Mouse (Mus musculus) CH12.LX (cell line): Measurements from ENCODE around the gene Slu7. TPM values are rescaled to one million over a fixed set of nuclear protein-coding genes. Genes with fewer than 3 reads are reported as not detected.

Experiments
- DNase-seq: peaks from one replicate; pipeline ENCODE4 v3.0.0-alpha.2; 2013; ENCODE audit errors: extremely low read depth
- H3K27ac ChIP-seq: 2 replicates; pipeline ENCODE4 v1.5.1; 2012; ENCODE audit warnings: low read depth, mild to moderate bottlenecking, control low read depth, moderate library complexity; ENCODE audit not compliant: insufficient read depth
- H3K27me3 ChIP-seq: replicated peaks from 2 replicates; pipeline ENCODE3; 2012; ENCODE audit warnings: inconsistent platforms
- H3K36me3 ChIP-seq, 2 experiments: replicated peaks in 1 of 2; 2 replicates each; pipeline versions ENCODE3 to v1.6.1; 2012; ENCODE audit warnings: inconsistent platforms in 1 of 2, low read length in 1 of 2, mild to moderate bottlenecking in 1 of 2, mixed read lengths in 1 of 2, moderate library complexity in 1 of 2; ENCODE audit not compliant: control insufficient read depth in 1 of 2, insufficient read depth in 1 of 2
- H3K4me1 ChIP-seq, 2 experiments: 2 replicates each; pipeline ENCODE4 v1.6.1; 2012; ENCODE audit warnings: inconsistent platforms in 1 of 2, moderate library complexity in 1 of 2; ENCODE audit not compliant: insufficient read depth in 2 of 2, control insufficient read depth in 1 of 2
- H3K4me2 ChIP-seq: 2 replicates; pipeline ENCODE4 v1.6.1; 2012; ENCODE audit warnings: low read depth, mild to moderate bottlenecking, control low read depth; ENCODE audit not compliant: poor library complexity, insufficient read depth, severe bottlenecking
- H3K4me3 ChIP-seq, 3 experiments: fragments of 150-350 bp in 1 of 3; sonication (generic) in 1 of 3; replicated peaks in 1 of 3; 2 replicates each; pipeline versions ENCODE3 to v1.5.1; 2011 to 2012; ENCODE audit warnings: low read depth in 2 of 3, low read length in 2 of 3, mild to moderate bottlenecking in 2 of 3, moderate library complexity in 2 of 3, control low read depth in 1 of 3, improper control_type of control experiment in 1 of 3, inconsistent platforms in 1 of 3, mixed read lengths in 1 of 3; ENCODE audit not compliant: poor library complexity in 1 of 3
- H3K79me2 ChIP-seq: replicated peaks from 2 replicates; pipeline ENCODE4 v1.6.1; 2012; ENCODE audit warnings: mild to moderate bottlenecking, moderate library complexity; ENCODE audit not compliant: control insufficient read depth, poor library complexity, insufficient read depth, severe bottlenecking; ENCODE audit errors: extremely low read depth
- H3K9ac ChIP-seq: 2 replicates; pipeline ENCODE4 v1.6.1; 2012; ENCODE audit warnings: low read depth, mild to moderate bottlenecking, control low read depth, moderate library complexity; ENCODE audit not compliant: insufficient read depth
- H3K9me3 ChIP-seq: replicated peaks from 2 replicates; pipeline ENCODE3; 2012; ENCODE audit warnings: low read length, inconsistent platforms, mixed read lengths
- BHLHE40 ChIP-seq: IDR thresholded peaks from 2 replicates; pipeline ENCODE4 v1.6.1; 2011; ENCODE audit warnings: mild to moderate bottlenecking, low read depth, low read length, improper control_type of control experiment
- CHD1 ChIP-seq: IDR thresholded peaks from 2 replicates; pipeline ENCODE4 v1.6.1; 2012; ENCODE audit warnings: low read depth, low read length, improper control_type of control experiment, inconsistent platforms
- CTCF ChIP-seq, 2 experiments: IDR thresholded peaks in 1 of 2; conservative IDR thresholded peaks in 1 of 2; 2 replicates each; pipeline ENCODE4 v1.5.1; 2011 to 2012; ENCODE audit warnings: low read depth in 2 of 2, low read length in 2 of 2, improper control_type of control experiment in 1 of 2, inconsistent platforms in 1 of 2, mild to moderate bottlenecking in 1 of 2, moderate library complexity in 1 of 2
- E2F4 ChIP-seq: IDR thresholded peaks from 2 replicates; pipeline ENCODE4 v1.6.1; 2011; ENCODE audit warnings: low read depth, low read length, improper control_type of control experiment; ENCODE audit not compliant: insufficient replicate concordance
- ELF1 ChIP-seq: IDR thresholded peaks from 2 replicates; pipeline ENCODE4 v1.6.1; 2014; ENCODE audit warnings: low read depth, mild to moderate bottlenecking, inconsistent platforms, low read length, improper control_type of control experiment
- ETS1 ChIP-seq: conservative IDR thresholded peaks from 2 replicates; pipeline ENCODE4 v1.6.1; 2012; ENCODE audit warnings: low read depth, mild to moderate bottlenecking, inconsistent platforms, low read length, improper control_type of control experiment, moderate library complexity
- GABPA ChIP-seq: IDR thresholded peaks from 2 replicates; pipeline ENCODE4 v1.6.1; 2012; ENCODE audit warnings: low read depth, low read length, improper control_type of control experiment, inconsistent platforms; ENCODE audit not compliant: insufficient replicate concordance
- HCFC1 ChIP-seq: IDR thresholded peaks from 2 replicates; pipeline ENCODE4 v1.6.1; 2012; ENCODE audit warnings: low read depth, mild to moderate bottlenecking, inconsistent platforms, low read length, improper control_type of control experiment
- JUN ChIP-seq: IDR thresholded peaks from 2 replicates; pipeline ENCODE4 v1.6.1; 2011; ENCODE audit warnings: low read depth, mild to moderate bottlenecking, low read length, improper control_type of control experiment, moderate library complexity; ENCODE audit not compliant: insufficient read depth
- JUND ChIP-seq: conservative IDR thresholded peaks from 2 replicates; pipeline ENCODE4 v1.6.1; 2011; ENCODE audit warnings: low read depth, low read length, improper control_type of control experiment
- KAT2A ChIP-seq: IDR thresholded peaks from 2 replicates; pipeline ENCODE4 v1.6.1; 2012; ENCODE audit warnings: low read length, improper control_type of control experiment, inconsistent platforms; ENCODE audit not compliant: insufficient replicate concordance
- MEF2A ChIP-seq: IDR thresholded peaks from 2 replicates; pipeline ENCODE4 v1.6.1; 2014; ENCODE audit warnings: low read depth, mild to moderate bottlenecking, inconsistent platforms, low read length, improper control_type of control experiment, borderline replicate concordance
- MXI1 ChIP-seq: IDR thresholded peaks from 2 replicates; pipeline ENCODE4 v1.6.1; 2011; ENCODE audit warnings: mild to moderate bottlenecking, low read depth, low read length, improper control_type of control experiment
- NELFE ChIP-seq: IDR thresholded peaks from 2 replicates; pipeline ENCODE4 v1.6.1; 2011; ENCODE audit warnings: low read depth, low read length, improper control_type of control experiment
- POLR2A ChIP-seq: IDR thresholded peaks from 2 replicates; pipeline ENCODE4 v1.6.1; 2011; ENCODE audit warnings: low read depth, mild to moderate bottlenecking, improper control_type of control experiment, low read length
- RCOR1 ChIP-seq: conservative IDR thresholded peaks from 2 replicates; pipeline ENCODE4 v1.6.1; 2012; ENCODE audit warnings: low read depth, mild to moderate bottlenecking, inconsistent platforms, low read length, improper control_type of control experiment
- SIN3A ChIP-seq: IDR thresholded peaks from 2 replicates; pipeline ENCODE4 v1.6.1; 2012; ENCODE audit warnings: low read length, improper control_type of control experiment, inconsistent platforms
- TCF12 ChIP-seq: IDR thresholded peaks from 2 replicates; pipeline ENCODE4 v1.6.1; 2014; ENCODE audit warnings: low read depth, mild to moderate bottlenecking, inconsistent platforms, low read length, improper control_type of control experiment
- ZC3H11A ChIP-seq: IDR thresholded peaks from 2 replicates; pipeline ENCODE4 v1.6.1; 2012; ENCODE audit warnings: low read depth, mild to moderate bottlenecking, inconsistent platforms, low read length, improper control_type of control experiment
- ZKSCAN1 ChIP-seq: IDR thresholded peaks from 2 replicates; pipeline ENCODE4 v1.6.1; 2012; ENCODE audit warnings: low read depth, inconsistent platforms, low read length, improper control_type of control experiment, borderline replicate concordance
- dilution Hi-C: fragments of 300-500 bp; cut with MboI; formaldehyde crosslinking; loops from 2 replicates; pipeline ENCODE4 v1.14.3; 2020; ENCODE audit warnings: low sequenced_read_pairs; ENCODE audit not compliant: extremely low pct_unique_long_range_greater_than_20kb, extremely low pct_ligation_motif_present
- in situ Hi-C: fragments of 300-500 bp; cut with MboI; formaldehyde crosslinking; loops from 3 replicates; pipeline ENCODE4 v1.14.3; 2019; ENCODE audit warnings: low sequenced_read_pairs, low pct_ligation_motif_present, low pct_unique_long_range_greater_than_20kb, mixed read lengths
- polyA plus RNA-seq: library from polyadenylated mRNA; unstranded; fragments of >175 nt; gene quantifications from 2 replicates; pipeline ENCODE4 v1.2.1, GENCODE M21; 2012; ENCODE audit warnings: low read depth; ENCODE audit not compliant: insufficient read length
- total RNA-seq, 2 experiments: library from RNA; depleted of rRNA; stranded (reverse); fragments of 300-350 nt in 1 of 2; fragments of >200 nt in 1 of 2; gene quantifications; 2 replicates each; pipeline ENCODE4 v1.2.3; 2012 to 2014

The Slu7 gene
- total and polyA plus RNA-seq, 3 experiments, result 41.6 to 66.8 (median 60.3) TPM

- Histone ChIP-seq H3K9ac (no peak overlapping the region), H3K4me3 (no peak overlapping the region), H3K36me3 (no peaks in the 10 kb centered on the region), H3K27ac (no peak overlapping the region), H3K27me3 (peaks cover 2% of the 10 kb centered on the region), H3K4me2 (no peak overlapping the region), H3K9me3 (no peaks in the 10 kb centered on the region), H3K79me2 (no peaks in the 10 kb centered on the region), H3K4me1 (peaks cover 0 to 7% of the 10 kb centered on the region in 2 experiments; a peak in 1 of 4 replicates)
- dilution Hi-C loops, result no loop called here
- in situ Hi-C loops, result no loop called here
- no peak for DNase-seq
- TF ChIP-seq ZC3H11A, result no peak
- no peak for TF ChIP-seq NELFE
- no peak for TF ChIP-seq E2F4
- TF ChIP-seq JUN, result no peak
- TF ChIP-seq HCFC1, result no peak
- TF ChIP-seq MEF2A, result no peak
- TF ChIP-seq POLR2A, result no peak
- no peak for TF ChIP-seq JUND
- TF ChIP-seq ELF1, result no peak
- no peak for TF ChIP-seq GABPA
- TF ChIP-seq TCF12, result no peak
- no peak for TF ChIP-seq RCOR1
- TF ChIP-seq ETS1, result no peak
- TF ChIP-seq ZKSCAN1, result no peak
These were observed 40.2 kb downstream of the Slu7 start for GRCm38 (mm10) chr11:43473635-43474224.

DNA sequence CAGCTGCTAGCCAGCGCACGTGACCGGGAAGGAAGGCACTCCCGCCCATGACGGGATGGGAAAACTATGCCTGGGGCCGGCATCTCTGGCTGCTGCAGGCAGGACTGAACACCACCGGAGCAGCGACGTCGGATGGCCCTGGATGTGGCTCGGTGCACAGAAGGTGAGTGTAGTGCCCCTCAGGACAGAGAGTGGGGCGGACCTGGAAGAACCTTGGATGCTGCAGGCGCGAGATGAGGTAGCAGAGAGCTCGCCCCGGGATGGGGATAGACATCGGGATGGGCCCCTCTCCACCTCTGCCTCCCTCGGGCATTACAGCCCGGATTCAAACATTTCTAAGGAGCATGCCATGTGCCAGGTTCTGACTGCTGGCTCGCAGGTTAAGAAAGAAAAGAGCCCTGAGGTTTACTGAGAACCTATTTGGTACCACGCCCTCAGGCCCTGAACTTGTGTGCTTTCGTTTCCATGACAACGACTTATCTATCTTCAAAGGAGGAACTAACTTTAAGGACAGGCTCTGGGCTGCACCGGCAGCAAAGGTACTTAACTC is 40.8 kb downstream of the Slu7 start, which contains the start of gene C1qtnf2:
TSS of gene C1qtnf2 (plus strand) at position 52 of the 550 bp plus-strand sequence.
- Histone ChIP-seq H3K9ac (no peak within 1 kb of the TSS), H3K4me2 (peak within 1 kb of the TSS; percentile 24; the same call in 1 of the 2 replicates), H3K79me2 (no peaks in the 10 kb centered on the region), H3K36me3 (no peaks in the 10 kb centered on the region), H3K27me3 (peaks cover 2% of the 10 kb centered on the region), H3K4me1 (peaks cover 0 to 7% of the 10 kb centered on the region in 2 experiments; a peak in 1 of 4 replicates), H3K9me3 (no peaks in the 10 kb centered on the region), H3K27ac (no peak within 1 kb of the TSS), H3K4me3 (no peak within 1 kb of the TSS)
- dilution Hi-C loops, result no loop called here
- DNase-seq, result peak; percentile 61
- TF ChIP-seq SIN3A (no peak), CTCF (conservative IDR thresholded peaks at IDR 0.05 in 1 of 2, IDR thresholded peaks at IDR 0.05 in 1 of 2; ENCODE audit: low read depth in 2 of 2, low read length in 2 of 2) (no peak), NELFE (no peak), JUND (no peak), TCF12 (no peak), KAT2A (no peak), ZKSCAN1 (no peak), BHLHE40 (peak; percentile 14; the same call in 1 of the 2 replicates), MXI1 (peak; percentile 41; the same call in 1 of the 2 replicates), HCFC1 (no peak), CHD1 (no peak)
- in situ Hi-C loops, result no loop called here
